ENCODE assay signal across 9 mouse cellular contexts in the genomic region with DNA sequence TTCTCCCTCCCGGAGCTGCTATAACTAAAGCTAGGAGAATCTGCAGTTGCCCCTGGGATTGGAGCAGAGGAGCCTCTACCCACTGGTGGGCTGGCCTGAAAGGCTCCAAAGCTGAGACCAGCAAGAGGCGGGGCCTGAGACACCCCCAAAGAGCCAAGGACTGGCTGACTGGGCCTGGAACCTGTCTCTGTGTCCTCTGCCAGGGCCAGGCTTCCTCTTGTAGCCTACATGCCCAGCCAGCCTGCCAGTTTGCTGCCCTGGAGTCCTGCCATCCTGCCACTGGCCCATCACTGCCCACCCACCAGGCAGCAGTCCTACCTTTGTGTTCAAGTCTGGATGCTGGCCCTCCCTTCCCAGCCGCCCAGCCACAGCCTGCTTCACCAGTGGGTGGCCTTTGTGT.
DNase-seq lines count a peak whose midpoint lies in the region; ATAC-seq lines count a peak whose summit lies in the region.
"Had no signal": no experiment of that assay in that cellular context is flagged by ENCODE, and none has a peak within 500 bp of the region (broad histone marks: within the 10 kb centered on the region; RNA-seq: fewer than 3 reads in every experiment).

No protein-coding gene starts in this region.

- DNase-seq in ovary, postnatal 36 days (ENCODE audit: low spot score) = peak; percentile 35
- DNase-seq in ovary, adult 18-20 months (ENCODE audit: low spot score) = no peak
- peak; percentile 65 for DNase-seq in cerebellum, adult 9-10 months
- DNase-seq in lung, adult 18-20 months = no peak
- no peak for DNase-seq in kidney, adult 11 months
- DNase-seq: lung, postnatal 36 days had no signal

- no peaks in the 10 kb centered on the region for H3K9me3 ChIP-seq in hindbrain, embryonic 13.5 days
- no peaks in the 10 kb centered on the region for H3K9me3 ChIP-seq in neural tube, embryonic 14.5 days (ENCODE audit: control insufficient read depth, low read length)

- 46% methylated on average over 2 of the region's 3 CpGs for WGBS in hindbrain, embryonic 13.5 days
- 64% methylated on average over 2 of the region's 3 CpGs for WGBS in neural tube, embryonic 14.5 days

- peaks cover 80% of the 10 kb centered on the region for H3K36me3 ChIP-seq in hindbrain, embryonic 13.5 days
- H3K36me3 ChIP-seq in neural tube, embryonic 14.5 days (ENCODE audit: control insufficient read depth, insufficient read depth, low read length) = peaks cover 17% of the 10 kb centered on the region; the same call in 1 of the 2 replicates

- no peak overlapping the region for H3K4me3 ChIP-seq in hindbrain, embryonic 13.5 days
- no peak overlapping the region for H3K4me3 ChIP-seq in neural tube, embryonic 14.5 days (ENCODE audit: low read depth, low read length)
- H3K4me3 ChIP-seq: left cerebral cortex, adult 2 months had no signal

- no peak overlapping the region for H3K9ac ChIP-seq in hindbrain, embryonic 13.5 days
- H3K9ac ChIP-seq in neural tube, embryonic 14.5 days (replicated peaks; ENCODE audit: low read depth, low read length) = no peak overlapping the region

- ATAC-seq in hindbrain, embryonic 13.5 days (ENCODE audit: low FRiP score) = peak; percentile 65
- ATAC-seq in neural tube, embryonic 14.5 days (ENCODE audit: low read depth) = peak; percentile 84

- peaks cover 23% of the 10 kb centered on the region for H3K4me1 ChIP-seq in hindbrain, embryonic 13.5 days (replicated peaks)
- H3K4me1 ChIP-seq in neural tube, embryonic 14.5 days (ENCODE audit: control insufficient read depth, insufficient read depth, low read length) = no peaks in the 10 kb centered on the region

- no peak overlapping the region for H3K4me2 ChIP-seq in hindbrain, embryonic 13.5 days
- H3K4me2 ChIP-seq in neural tube, embryonic 14.5 days (ENCODE audit: low read depth, low read length) = no peak overlapping the region

- H3K27me3 ChIP-seq in hindbrain, embryonic 13.5 days = no peaks in the 10 kb centered on the region
- no peaks in the 10 kb centered on the region for H3K27me3 ChIP-seq in neural tube, embryonic 14.5 days (ENCODE audit: control insufficient read depth, insufficient read depth, low read length)

- H3K27ac ChIP-seq in hindbrain, embryonic 13.5 days = peak overlapping the region; percentile 66
- H3K27ac ChIP-seq in neural tube, embryonic 14.5 days (ENCODE audit: low read depth, low read length) = no peak overlapping the region
- H3K27ac ChIP-seq: left cerebral cortex, adult 2 months had no signal

Comparison
In these comparisons a context has a peak if more than half of its experiments do, and no peak if none do; other contexts are left out.
1. DNase-seq: peak in ovary, postnatal 36 days (single experiment) and cerebellum, adult 9-10 months (single experiment); none in ovary, adult 18-20 months (single experiment), lung, adult 18-20 months (0 of 2) and kidney, adult 11 months (single experiment).